Mouse (Mus musculus) stomach, postnatal 0 days (tissue): ENCODE results near the gene Rplp2.

Source experiments
- CTCF ChIP-seq: IDR thresholded peaks from 2 replicates; pipeline ENCODE4 v1.5.1; 2016; ENCODE audit warnings: antibody characterized with exemption, low read depth, mild to moderate bottlenecking, moderate library complexity
- EP300 ChIP-seq: optimal IDR thresholded peaks from 2 replicates; pipeline ENCODE3; 2016; ENCODE audit warnings: antibody characterized with exemption

- TF ChIP-seq CTCF = peak; percentile 27; the same call in 1 of the 2 replicates
- TF ChIP-seq EP300 = peak; percentile 82
Observed at GRCm38 (mm10) chr7:141475011-141475804, 28.0 kb downstream of the Rplp2 start, which contains the start of the genes Polr2l and Tspan4.
